Mouse (Mus musculus) lung, postnatal 0 days (tissue): ENCODE measurements around the gene Cenpl.

Experiments used
- CTCF ChIP-seq: IDR thresholded peaks from 2 replicates; pipeline ENCODE4 v1.5.1; 2016; ENCODE audit warnings: antibody characterized with exemption, mild to moderate bottlenecking
- EP300 ChIP-seq: IDR thresholded peaks from 2 replicates; pipeline ENCODE4 v1.6.1; 2016; ENCODE audit warnings: antibody characterized with exemption, mild to moderate bottlenecking, control low read depth

GRCm38 (mm10) chr1:161037599-161037998, 32.9 kb upstream of the Cenpl start:
- TF ChIP-seq CTCF: no peak
- TF ChIP-seq EP300: no peak
